In genomic region chr5:22485764-22486163, GRCm38 (mm10) we compare ENCODE assay signal across 16 mouse cellular contexts.
DNase-seq lines count a peak whose midpoint lies in the region; ATAC-seq and TF ChIP-seq lines count a peak whose summit lies in the region.
"Had no signal": no experiment of that assay in that cellular context is flagged by ENCODE, and none has a peak within 500 bp of the region (broad histone marks: within the 10 kb centered on the region; RNA-seq: fewer than 3 reads in every experiment).

No protein-coding gene starts in this region.

- H3K4me3 ChIP-seq in cerebellum, adult 2 months (replicated peaks; ENCODE audit: insufficient read depth, low read depth, low read length): no peak overlapping the region
- H3K4me3 ChIP-seq in liver, embryonic 11.5 days (ENCODE audit: low read depth, low read length): no peak overlapping the region
- no peak overlapping the region for H3K4me3 ChIP-seq in forebrain, embryonic 11.5 days (ENCODE audit: low read depth, low read length)
- H3K4me3 ChIP-seq: forebrain, embryonic 13.5 days; heart, embryonic 13.5 days; layer of hippocampus, adult 2 months; megakaryocyte, embryonic 14.5 days had no signal

- WGBS in cerebellum, adult 2 months: 7% methylated on average over 1 of the region's 1 CpGs
- 46% methylated on average over 1 of the region's 1 CpGs for WGBS in liver, embryonic 11.5 days
- 88% methylated on average over 1 of the region's 1 CpGs for WGBS in forebrain, embryonic 11.5 days

- no peaks in the 10 kb centered on the region for H3K9me3 ChIP-seq in liver, embryonic 11.5 days (ENCODE audit: control insufficient read depth, low read length)
- no peaks in the 10 kb centered on the region for H3K9me3 ChIP-seq in forebrain, embryonic 11.5 days (ENCODE audit: control insufficient read depth, low read length)
- H3K9me3 ChIP-seq: forebrain, embryonic 13.5 days; heart, embryonic 13.5 days; megakaryocyte, embryonic 14.5 days had no signal

- peak; percentile 4 for DNase-seq in spleen, adult 12 weeks (ENCODE audit: low spot score)
- no peak for DNase-seq in spleen, postnatal 14 days (ENCODE audit: low spot score in 2 of 2)
- DNase-seq in cerebellum, adult 2 months: peak; percentile 55 to 60
- DNase-seq in liver, embryonic 11.5 days (ENCODE audit: low spot score): no peak
- DNase-seq in gastrocnemius, adult 18-20 months (ENCODE audit: low spot score): no peak
- no peak for DNase-seq in kidney, postnatal 25 days
- no peak for DNase-seq in forebrain, embryonic 11.5 days (ENCODE audit: low spot score)
- DNase-seq: gastrocnemius, postnatal 10 days; kidney, adult 2 months; lung, adult 2 months; right cerebral cortex, postnatal 14 days; thymus, postnatal 36 days had no signal

- peak; percentile 70 for ATAC-seq in liver, embryonic 11.5 days (replicated peaks; ENCODE audit: low FRiP score)
- no peak for ATAC-seq in forebrain, embryonic 11.5 days (replicated peaks; ENCODE audit: low FRiP score)
- ATAC-seq: forebrain, embryonic 13.5 days had no signal

- no peak overlapping the region for H3K4me2 ChIP-seq in liver, embryonic 11.5 days
- H3K4me2 ChIP-seq in forebrain, embryonic 11.5 days (ENCODE audit: low read depth, low read length, severe bottlenecking): no peak overlapping the region
- H3K4me2 ChIP-seq: forebrain, embryonic 13.5 days; heart, embryonic 13.5 days had no signal

- TF ChIP-seq CTCF in cerebellum, adult 2 months (IDR thresholded peaks at IDR 0.05; ENCODE audit: borderline replicate concordance, insufficient read depth, low read depth, low read length): no peak

- no peaks in the 10 kb centered on the region for H3K27me3 ChIP-seq in cerebellum, adult 2 months (ENCODE audit: control insufficient read depth, insufficient read depth, low read length)
- H3K27me3 ChIP-seq in liver, embryonic 11.5 days (replicated peaks; ENCODE audit: control insufficient read depth, insufficient read depth, low read length): no peaks in the 10 kb centered on the region
- H3K27me3 ChIP-seq in forebrain, embryonic 11.5 days (ENCODE audit: control insufficient read depth, insufficient read depth, low read length): no peaks in the 10 kb centered on the region
- H3K27me3 ChIP-seq: forebrain, embryonic 13.5 days; heart, embryonic 13.5 days; megakaryocyte, embryonic 14.5 days had no signal

- peak overlapping the region; percentile 96 for H3K27ac ChIP-seq in cerebellum, adult 2 months (ENCODE audit: insufficient read depth, low read length)
- H3K27ac ChIP-seq in liver, embryonic 11.5 days (ENCODE audit: low read depth, low read length): no peak overlapping the region
- no peak overlapping the region for H3K27ac ChIP-seq in forebrain, embryonic 11.5 days (ENCODE audit: low read depth, low read length)
- H3K27ac ChIP-seq: forebrain, embryonic 13.5 days; heart, embryonic 13.5 days; layer of hippocampus, adult 2 months had no signal

- H3K36me3 ChIP-seq in liver, embryonic 11.5 days (ENCODE audit: control insufficient read depth, insufficient read depth, low read length): peaks cover 2% of the 10 kb centered on the region; the same call in 1 of the 2 replicates
- H3K36me3 ChIP-seq in forebrain, embryonic 11.5 days (ENCODE audit: control insufficient read depth, insufficient read depth, low read length): no peaks in the 10 kb centered on the region

- peaks cover 26% of the 10 kb centered on the region for H3K4me1 ChIP-seq in cerebellum, adult 2 months (ENCODE audit: control insufficient read depth, insufficient read depth, low read length)
- no peaks in the 10 kb centered on the region for H3K4me1 ChIP-seq in liver, embryonic 11.5 days (replicated peaks; ENCODE audit: control insufficient read depth, insufficient read depth, low read length)
- H3K4me1 ChIP-seq in forebrain, embryonic 11.5 days (replicated peaks; ENCODE audit: control insufficient read depth, insufficient read depth, low read length): no peaks in the 10 kb centered on the region
- H3K4me1 ChIP-seq: forebrain, embryonic 13.5 days; heart, embryonic 13.5 days had no signal

- no peak for TF ChIP-seq POLR2A in cerebellum, adult 2 months (IDR thresholded peaks at IDR 0.05; ENCODE audit: borderline replicate concordance, insufficient read depth, low read length)

- no peak overlapping the region for H3K9ac ChIP-seq in liver, embryonic 11.5 days (ENCODE audit: low read depth, low read length)
- H3K9ac ChIP-seq in forebrain, embryonic 11.5 days (ENCODE audit: low read length): no peak overlapping the region
- H3K9ac ChIP-seq: forebrain, embryonic 13.5 days; heart, embryonic 13.5 days had no signal

Comparison
In these comparisons a context has a peak if more than half of its experiments do, and no peak if none do; other contexts are left out.
1. DNase-seq: peak in spleen, adult 12 weeks (single experiment) and cerebellum, adult 2 months (2 of 2); none in spleen, postnatal 14 days (0 of 2), liver, embryonic 11.5 days (single experiment), gastrocnemius, adult 18-20 months (single experiment), kidney, postnatal 25 days (0 of 2) and forebrain, embryonic 11.5 days (single experiment).